Mouse (Mus musculus) left cerebral cortex, postnatal 4 days (tissue): ENCODE data around the gene Lrrc38. TPM values are rescaled to one million over a fixed set of nuclear protein-coding genes. Genes with fewer than 3 reads are reported as not detected.

Experiments used
- DNase-seq: peaks from one replicate; pipeline ENCODE4 v3.0.0-alpha.2; 2022
- intact Hi-C: fragments of 180-260 bp; cut with DNase I; formaldehyde crosslinking; loops from one replicate; pipeline ENCODE4 v1.15.1; 2025
- total RNA-seq, 2 experiments: library from RNA; stranded (reverse); gene quantifications; 2 replicates each; pipeline ENCODE4 v1.2.3; 2021

The Lrrc38 gene
- total RNA-seq, 2 experiments from 2014 or later = 0.14 TPM; not detected in 1

DNA sequence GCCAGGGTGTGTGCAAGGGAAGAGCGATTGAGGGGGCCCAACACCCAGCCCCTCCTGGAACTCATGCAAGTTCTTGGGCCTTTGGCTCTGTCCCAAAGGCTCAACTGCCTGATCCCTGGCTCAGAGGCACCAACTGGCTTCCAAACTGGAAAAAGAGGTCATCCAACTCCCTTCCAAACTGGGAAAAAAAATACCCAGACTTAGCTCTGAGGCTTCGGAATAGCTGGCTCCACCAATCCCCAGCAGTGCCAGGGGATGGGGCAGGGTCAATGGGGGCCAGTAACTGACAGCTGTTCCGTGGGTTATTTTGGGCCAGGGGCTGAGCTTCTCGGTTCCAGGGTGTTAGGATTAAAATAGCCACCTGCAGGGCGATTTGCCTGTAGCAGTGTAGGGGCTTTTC, 879 bp upstream of the Lrrc38 start:
- intact Hi-C loops = no loop called here
- peak; percentile 26 for DNase-seq

DNA sequence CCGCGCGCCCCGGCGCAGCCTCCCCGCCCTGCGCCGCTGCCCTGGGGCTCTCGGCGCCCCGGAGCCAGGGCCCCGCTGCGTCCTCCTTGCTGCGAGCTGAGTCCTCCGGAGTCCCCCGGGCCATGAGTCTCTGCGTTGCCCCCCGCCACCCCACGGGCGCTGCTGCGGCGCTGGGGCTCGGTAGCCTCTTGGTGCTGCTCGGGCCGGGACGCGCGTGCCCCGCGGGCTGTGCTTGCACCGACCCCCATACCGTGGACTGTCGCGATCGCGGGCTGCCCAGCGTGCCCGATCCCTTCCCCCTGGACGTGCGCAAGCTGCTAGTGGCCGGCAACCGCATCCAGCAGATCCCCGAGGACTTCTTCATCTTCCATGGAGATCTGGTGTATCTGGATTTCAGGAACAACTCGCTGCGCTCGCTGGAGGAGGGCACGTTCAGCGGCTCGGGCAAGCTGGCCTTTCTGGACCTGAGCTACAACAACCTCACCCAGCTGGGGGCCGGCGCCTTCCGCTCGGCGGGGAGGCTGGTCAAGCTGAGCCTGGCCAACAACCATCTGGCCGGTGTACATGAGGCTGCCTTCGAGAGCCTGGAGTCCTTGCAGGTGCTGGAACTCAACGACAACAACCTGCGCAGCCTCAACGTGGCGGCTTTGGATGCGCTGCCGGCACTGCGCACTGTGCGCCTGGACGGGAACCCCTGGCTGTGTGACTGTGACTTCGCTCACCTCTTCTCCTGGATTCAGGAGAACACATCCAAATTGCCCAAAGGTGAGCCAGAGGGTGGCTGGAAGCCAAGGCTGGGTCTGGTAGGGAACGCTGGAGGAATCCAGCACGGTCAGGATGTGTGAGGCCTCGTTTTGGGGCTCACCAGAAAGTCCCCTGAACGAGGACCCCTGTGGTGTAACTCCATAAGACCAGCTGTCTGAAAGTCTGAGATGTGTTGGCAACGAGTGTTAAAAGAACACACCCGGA, 774 bp downstream of the Lrrc38 start:
- intact Hi-C loops = no loop called here
- peak; percentile 21 for DNase-seq

DNA sequence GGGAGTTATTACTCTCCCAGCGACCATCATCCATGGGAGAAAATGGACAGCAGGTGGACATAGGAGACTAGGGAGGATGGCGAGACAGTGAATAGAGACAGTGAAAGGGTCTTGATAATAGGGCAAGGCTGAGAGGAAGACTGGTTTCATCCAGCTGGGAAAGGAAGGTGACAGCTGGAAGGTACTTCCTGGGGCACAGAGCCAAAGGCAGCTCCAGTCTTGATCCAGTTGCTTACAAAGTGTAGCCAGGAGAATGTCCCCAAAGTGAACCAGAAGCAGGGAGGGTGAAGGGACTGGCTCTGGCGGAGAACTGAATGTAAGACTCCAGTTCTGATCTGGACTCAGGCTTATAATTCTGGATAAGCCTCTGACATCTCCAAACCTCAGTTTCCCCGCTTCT, 2.7 kb downstream of the Lrrc38 start:
- intact Hi-C loops = no loop called here
- DNase-seq = no peak

DNA sequence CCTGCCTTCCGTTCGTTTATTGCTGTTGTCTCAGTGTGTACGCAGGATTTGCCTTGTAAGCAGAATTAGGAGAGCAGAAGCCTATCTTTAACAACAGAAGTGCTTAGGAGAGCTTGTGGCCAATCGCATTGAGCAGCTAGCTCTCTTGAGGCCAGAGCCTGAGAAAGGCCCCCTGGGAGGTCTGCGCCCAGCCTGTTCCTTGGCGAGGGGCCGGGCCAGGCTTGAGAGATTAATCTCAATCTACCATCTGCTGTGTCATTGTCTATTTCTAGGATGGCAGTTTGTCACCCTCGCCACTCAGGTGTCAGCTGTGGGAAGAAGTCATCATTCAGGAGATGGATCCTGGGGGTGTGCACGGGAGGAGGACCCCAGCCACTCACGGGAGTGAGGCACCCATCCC, 12.0 kb downstream of the Lrrc38 start:
- intact Hi-C loops = no loop called here
- peak; percentile 64 for DNase-seq

DNA sequence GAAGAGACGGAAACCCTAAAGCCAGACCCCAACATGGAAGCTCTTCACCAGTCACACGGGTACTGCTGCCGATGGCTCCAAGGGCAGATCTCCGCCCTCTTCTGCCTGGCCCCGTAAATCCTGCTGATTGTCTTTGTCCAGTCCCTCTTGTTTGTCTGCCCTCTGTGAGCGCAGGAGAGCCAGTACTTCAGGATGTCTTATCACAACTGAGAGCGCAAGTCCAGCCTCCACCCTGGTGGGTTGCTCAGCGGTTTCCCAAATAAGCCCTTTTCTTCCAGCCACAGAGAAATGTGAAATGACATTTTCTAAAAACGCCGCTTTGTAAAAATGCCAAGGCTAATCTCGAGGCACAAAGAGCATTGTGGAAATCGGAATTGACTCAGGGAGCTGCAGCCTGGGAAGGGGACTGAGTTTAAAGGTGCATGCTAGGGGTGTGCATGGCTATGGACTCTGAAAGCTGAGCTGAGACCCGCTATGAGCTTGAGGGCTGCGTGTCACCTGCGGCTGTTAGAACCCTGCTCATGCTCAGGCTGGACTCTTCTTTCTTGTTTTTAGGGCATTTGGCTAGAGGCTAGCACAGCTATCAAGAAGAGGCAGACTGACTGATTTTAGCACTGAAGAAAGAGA, 17.0 kb downstream of the Lrrc38 start:
- intact Hi-C loops = no loop called here
- DNase-seq = no peak

DNA sequence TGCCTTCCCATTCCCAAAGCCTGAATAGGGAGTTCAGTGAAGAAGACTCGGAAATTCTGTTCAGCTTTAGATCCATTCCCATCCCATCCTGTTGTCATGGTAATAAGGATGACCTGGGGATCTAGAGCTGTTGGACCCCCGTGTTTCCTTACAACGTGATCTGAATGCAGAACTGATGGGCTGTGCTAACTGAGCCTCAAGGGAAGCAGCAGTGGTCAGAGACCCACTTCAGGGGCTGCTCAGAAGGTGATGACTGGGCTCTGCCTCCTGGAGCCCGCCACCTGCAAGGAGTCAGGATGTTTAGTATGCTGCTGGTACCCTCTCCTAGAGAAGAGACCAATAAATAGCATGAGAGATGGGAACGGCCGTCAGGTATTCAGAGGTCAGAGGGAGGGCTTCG, 29.9 kb downstream of the Lrrc38 start:
- DNase-seq = no peak
- intact Hi-C loops = loop anchor here (5.0 kb wide), 2 partner anchors 52 to 342 kb away; no protein-coding TSS in a partner anchor

DNA sequence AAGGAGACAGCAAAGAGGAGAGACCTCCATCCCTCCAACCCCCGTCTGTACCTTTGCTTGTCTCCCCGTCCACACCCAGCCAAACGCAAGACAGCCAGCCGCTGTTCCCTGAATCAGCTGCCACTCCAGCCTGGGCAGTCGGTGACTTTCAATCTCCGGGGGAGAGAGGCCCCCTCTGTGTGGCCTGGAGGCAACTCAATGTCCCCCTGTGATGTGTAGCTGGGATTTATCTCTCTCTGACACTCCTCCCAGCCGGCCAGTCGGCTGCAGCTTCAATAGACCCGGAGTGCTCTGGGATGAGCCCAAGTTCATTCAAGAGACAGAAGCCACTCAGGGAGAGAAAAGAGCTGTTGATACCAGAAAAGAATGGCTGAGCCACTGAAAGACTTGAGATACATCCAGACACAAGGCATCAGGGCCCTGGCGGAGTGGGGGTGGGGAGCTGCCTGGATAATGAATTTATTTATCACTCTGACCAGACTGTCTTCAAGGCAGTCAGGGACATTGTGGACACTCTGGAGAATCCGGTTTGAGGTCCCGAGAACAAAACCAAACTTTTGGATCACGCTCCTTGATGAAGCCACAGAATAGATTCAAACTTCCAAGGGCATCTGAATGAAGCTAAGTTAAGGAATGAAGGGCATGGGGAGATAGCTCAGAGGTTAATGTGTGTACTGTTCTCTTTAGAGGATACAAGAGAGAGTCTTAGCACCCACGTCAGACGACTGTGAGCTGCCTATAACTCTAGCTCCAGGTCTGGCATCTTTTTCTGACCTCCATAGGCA, 30.6 kb downstream of the Lrrc38 start:
- DNase-seq = peak; percentile 36

DNA sequence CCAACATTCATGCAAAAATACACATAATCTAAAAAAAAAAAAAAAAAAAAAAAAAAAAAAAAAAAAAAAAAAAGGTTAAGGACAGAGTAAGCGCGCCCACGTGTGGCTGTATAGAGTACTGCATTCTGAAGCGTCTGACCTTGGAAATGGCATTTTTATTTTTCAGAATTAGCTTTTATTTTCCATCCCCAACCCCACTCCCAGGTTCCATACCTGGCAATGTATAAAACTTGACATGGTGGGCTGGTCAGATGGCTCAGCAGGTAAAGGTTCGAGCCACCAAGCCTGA, 31.1 kb downstream of the Lrrc38 start:
- intact Hi-C loops = loop anchor here (10.0 kb wide), 1 partner anchor 126 kb away; no protein-coding TSS in a partner anchor
- peak; percentile 58 for DNase-seq

More for the DNA sequence above, 30.6 kb downstream of the Lrrc38 start:
- intact Hi-C loops = loop anchor here (5.0 to 10.0 kb wide), 3 partner anchors 53 to 343 kb away; no protein-coding TSS in a partner anchor

DNA sequence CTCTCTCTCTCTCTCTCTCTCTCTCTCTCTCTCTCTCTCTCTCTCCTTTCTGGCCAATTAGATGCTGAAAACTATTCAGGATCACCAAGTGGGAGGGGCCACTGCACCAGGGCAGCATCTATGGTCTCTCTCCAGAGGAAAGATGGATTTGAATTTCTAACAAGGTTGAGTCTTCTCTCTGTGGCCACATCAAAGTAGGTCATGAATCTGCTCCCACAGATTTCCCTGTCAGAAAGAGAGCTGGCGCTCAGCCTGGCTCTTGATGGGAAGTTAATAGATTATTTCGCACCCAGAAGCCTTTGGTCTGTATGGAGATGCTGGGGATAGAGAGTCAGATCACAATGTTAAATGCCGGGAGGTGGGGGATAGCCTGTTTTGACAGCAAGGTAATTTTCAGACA, 32.6 kb downstream of the Lrrc38 start:
- peak; percentile 39 for DNase-seq
- intact Hi-C loops = loop anchor here (10.0 kb wide), 1 partner anchor 127 kb away; no protein-coding TSS in a partner anchor

DNA sequence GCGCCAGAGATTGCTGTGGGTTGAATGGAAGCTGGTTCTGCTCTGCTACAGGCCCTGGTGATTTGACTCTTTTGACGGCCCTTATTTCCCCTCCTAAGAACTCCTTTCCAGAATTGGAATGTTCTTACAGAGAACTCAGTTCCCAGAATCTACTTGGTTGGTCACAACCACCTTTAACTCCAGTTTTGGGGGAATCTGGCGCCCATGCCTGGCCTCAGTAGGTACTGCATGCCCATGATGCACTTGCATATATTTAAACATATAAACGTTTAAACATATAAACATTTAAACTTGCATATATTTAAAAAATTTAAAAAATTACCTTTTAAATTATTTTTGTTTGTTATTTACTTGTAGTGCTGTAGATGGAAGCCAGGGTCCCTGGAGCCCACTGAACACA, 34.1 kb downstream of the Lrrc38 start:
- intact Hi-C loops = loop anchor here (10.0 kb wide), 1 partner anchor 129 kb away; no protein-coding TSS in a partner anchor
- no peak for DNase-seq

DNA sequence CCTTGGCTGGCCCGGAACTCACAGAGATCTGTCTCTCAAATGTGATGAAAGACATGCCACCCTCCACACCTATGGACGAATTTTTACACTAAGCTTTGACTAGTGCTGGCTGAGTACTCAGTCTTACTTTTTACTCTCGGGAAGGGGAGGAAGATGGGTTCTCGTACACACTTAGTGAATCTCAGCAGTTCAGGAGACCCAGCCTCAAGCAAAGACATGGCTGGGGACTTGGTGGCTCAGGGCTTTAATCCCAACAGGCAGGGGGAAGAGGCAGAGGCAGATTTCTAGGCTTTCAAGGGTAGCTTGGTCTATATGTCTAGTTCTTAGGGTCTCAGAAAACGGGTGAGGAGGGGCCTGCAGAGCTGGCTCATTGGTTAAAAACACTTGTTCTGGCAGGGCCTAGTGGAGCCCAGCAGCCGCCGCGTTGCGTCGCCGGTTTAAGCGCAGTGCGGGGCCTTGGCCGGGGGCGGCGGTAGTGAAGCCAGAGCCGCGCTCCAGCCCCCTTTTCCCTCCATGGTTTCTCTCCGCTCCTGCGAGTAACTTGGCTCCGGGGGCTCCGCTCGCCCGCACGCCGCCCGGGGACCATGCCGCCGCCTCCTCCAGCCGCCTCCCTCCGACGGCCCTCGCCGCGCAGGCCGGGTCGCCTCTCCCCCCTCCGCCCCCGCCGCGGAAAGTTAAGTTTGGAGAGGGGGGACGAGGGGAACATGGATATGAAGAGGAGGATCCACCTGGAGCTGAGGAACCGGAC, 39.6 kb downstream of the Lrrc38 start:
- peak; percentile 50 for DNase-seq
- intact Hi-C loops = loop anchor here (10.0 kb wide), 1 partner anchor 134 kb away; no protein-coding TSS in a partner anchor

DNA sequence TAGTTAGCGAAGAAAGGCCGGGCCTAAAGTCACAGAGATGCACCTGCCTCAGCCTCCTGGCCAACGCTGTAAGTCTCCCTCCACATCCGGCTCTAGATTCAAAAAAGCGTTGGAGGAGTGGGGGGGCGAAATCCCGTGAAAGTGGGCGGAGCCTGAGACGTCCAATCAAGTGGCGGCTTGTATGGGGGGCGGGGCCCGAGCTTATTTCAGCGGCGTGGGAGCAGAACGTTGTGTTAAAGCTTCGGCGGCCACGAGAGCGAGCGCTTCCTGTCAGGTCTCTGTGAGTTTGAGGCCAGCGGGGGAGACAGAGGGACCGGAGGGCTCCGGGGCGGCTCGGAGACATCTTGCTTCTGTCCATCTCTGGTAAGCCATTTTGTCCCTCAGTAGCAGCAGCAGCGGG, 44.6 kb downstream of the Lrrc38 start, which contains the start of gene Pramel1:
Gene Pramel1 (plus strand): TSS at position 248 of the 400 bp plus-strand sequence.
- intact Hi-C loops = no loop called here
- DNase-seq = no peak

DNA sequence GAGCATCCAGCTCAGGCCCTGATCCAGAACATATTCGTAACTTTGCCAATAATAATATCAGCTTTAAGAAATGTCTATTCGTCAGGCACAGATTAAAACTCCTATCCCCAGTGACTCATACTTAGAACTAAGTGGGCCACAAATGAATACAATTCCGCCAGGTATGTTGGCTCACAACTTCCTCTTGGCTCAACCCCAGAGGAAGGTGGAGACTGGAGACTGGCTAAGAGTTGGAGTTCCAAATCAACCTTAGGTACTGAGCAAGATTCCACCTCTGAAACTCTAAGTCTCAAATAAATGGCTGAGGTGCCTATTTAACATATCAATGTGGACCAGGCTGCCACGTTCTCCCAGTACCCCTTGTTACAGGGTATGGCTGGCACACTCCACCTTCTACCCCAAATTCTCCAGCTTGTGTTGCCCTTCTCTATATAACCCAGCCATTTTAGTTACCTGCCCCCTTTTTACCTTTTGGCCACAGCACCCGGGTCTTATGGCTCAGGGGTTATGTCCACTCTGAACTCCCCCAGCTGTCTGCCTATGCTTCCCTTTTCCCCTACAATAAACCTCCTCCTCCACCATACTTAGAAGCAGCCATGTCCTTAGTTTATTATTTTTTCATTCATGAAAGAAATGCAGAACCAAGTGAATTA, 62.1 kb downstream of the Lrrc38 start:
- intact Hi-C loops = no loop called here
- DNase-seq = no peak

DNA sequence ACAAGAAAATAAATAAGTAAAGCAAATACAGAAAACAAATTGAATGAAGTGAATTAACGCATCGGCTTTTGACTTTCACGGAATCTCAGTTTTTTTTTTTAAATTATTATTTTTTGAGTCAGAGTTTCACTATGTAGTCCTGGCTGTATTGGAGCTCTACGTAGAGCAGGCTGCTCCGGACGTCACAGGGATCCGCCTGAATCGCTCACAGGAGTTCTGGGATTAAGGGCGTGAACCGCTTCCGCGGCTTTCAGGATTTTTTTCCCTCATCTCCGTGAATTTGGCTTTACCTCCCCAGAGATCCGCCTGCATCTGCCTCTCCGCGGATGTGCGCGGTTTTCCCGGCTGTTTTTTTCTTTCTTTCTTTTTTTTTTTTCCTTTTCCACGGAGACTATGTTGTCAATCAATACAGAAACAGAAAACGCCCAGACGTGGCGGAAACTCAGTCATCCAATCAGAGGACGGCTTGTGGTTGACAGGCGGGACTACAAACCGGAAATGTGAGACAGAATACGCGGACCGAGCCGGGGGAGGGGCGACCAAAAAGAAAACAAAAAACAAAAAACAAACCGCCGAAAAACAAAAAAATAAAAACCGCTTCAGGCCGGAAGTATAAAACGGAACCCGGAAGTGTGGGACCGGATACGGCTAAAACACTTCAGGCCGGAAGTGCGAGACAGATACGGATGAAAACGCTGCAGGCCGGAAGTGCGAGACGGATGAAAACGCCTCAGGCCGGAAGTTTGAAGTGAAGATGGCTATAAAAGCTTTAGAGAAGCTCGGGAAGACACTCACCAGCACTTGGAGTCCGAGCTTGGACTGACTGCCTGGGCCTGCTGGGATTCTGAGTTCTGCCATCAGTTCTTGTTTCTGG, 62.9 kb downstream of the Lrrc38 start, which contains the start of gene Pramef8:
Gene Pramef8 (plus strand): TSS at position 208 of the 874 bp plus-strand sequence.
- intact Hi-C loops = no loop called here
- DNase-seq = peak; percentile 89

DNA sequence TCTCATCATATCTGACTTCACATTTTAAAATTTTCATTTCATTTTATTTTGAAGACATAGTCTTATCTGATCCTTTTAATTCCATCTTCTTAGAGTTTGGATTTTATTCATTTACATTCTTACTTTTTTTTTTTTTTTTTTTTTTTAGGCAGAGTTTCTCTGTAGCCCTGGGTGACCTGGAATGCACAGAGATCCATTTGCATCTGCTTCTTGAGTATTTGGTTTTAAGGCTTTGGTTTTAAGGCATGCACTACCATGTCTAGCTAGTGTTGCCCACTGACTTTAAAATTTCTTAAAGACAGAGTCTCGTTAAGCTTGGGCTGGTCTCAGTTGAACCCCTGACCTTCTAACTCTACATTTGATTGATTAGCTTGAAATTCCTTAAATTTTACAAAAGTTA, 64.1 kb downstream of the Lrrc38 start:
- no peak for DNase-seq
- intact Hi-C loops = no loop called here

DNA sequence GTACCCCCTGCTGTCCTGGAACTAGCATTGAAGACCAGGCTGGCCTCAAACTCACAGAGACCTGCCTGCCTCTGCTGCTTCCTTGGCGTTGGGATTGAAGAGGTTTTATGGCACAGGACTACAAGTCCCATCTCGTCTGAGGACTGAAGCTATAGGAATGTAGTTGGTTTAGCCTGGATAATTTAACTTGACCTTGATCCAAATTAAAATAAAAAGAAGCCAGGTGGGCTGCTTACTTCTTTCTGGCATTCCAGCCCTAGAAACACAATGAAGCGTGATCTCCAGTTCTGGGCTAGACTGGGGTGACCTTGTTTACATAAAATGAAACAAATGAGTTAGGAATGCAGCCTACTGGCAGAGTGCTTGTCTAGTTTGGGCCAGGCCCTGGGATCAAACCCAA, 64.6 kb downstream of the Lrrc38 start:
- no peak for DNase-seq

More for the DNA sequence above, 64.6 kb downstream of the Lrrc38 start:
- intact Hi-C loops = no loop called here
